Mouse (Mus musculus) hindbrain, embryonic 15.5 days (tissue): ENCODE data around the gene Nell2. TPM values are rescaled to one million over a fixed set of nuclear protein-coding genes. Genes with fewer than 3 reads are reported as not detected.

Source experiments
- ATAC-seq: fragments of 200-750 bp; cut with Nextera tagmentation; 2 replicates; pipeline ENCODE4 v1.8.0; 2017; ENCODE audit warnings: low read depth, moderate number of reproducible peaks, moderate TSS enrichment; ENCODE audit not compliant: low FRiP score
- H3K27ac ChIP-seq: fragments of 300-500 bp; sonication (generic); replicated peaks from 2 replicates; pipeline ENCODE4 v1.5.1; 2015; ENCODE audit warnings: mild to moderate bottlenecking, inconsistent platforms
- H3K27me3 ChIP-seq: fragments of 300-500 bp; sonication (generic); 2 replicates; pipeline ENCODE4 v1.6.1; 2015; ENCODE audit warnings: control low read depth, inconsistent platforms
- H3K36me3 ChIP-seq: fragments of 300-500 bp; sonication (generic); 2 replicates; pipeline ENCODE4 v1.6.1; 2015; ENCODE audit warnings: control low read depth, inconsistent platforms
- H3K4me1 ChIP-seq: fragments of 300-500 bp; sonication (generic); replicated peaks from 2 replicates; pipeline ENCODE4 v1.6.1; 2015; ENCODE audit warnings: control low read depth, inconsistent platforms
- H3K4me2 ChIP-seq: fragments of 300-500 bp; sonication (generic); 2 replicates; pipeline ENCODE4 v1.6.1; 2015; ENCODE audit warnings: moderate library complexity, mild to moderate bottlenecking, inconsistent platforms
- H3K4me3 ChIP-seq: fragments of 300-500 bp; sonication (generic); 2 replicates; pipeline ENCODE4 v1.5.1; 2015; ENCODE audit warnings: mild to moderate bottlenecking, inconsistent platforms
- H3K9ac ChIP-seq: fragments of 300-500 bp; sonication (generic); 2 replicates; pipeline ENCODE4 v1.6.1; 2015; ENCODE audit warnings: inconsistent platforms
- H3K9me3 ChIP-seq: fragments of 300-500 bp; sonication (generic); 2 replicates; pipeline ENCODE4 v1.6.1; 2016; ENCODE audit warnings: control low read depth, inconsistent platforms
- WGBS: fragments of 180-500 bp; shearing (Covaris S2); methylation state at CpG from one replicate; pipeline ENCODE4 v1.1.7; 2015; 5-methylcytosine and 5-hydroxymethylcytosine counted together
- polyA plus RNA-seq: library from polyadenylated mRNA; unstranded; fragments of >200 nt; fragmentation: Nextera tagmentation; extraction: Ambion mirVana; gene quantifications from 2 replicates; pipeline ENCODE4 v1.2.1, GENCODE M21; 2015

Gene Nell2
- polyA plus RNA-seq, 1 experiment from 2014 or later, result 176 TPM

DNA sequence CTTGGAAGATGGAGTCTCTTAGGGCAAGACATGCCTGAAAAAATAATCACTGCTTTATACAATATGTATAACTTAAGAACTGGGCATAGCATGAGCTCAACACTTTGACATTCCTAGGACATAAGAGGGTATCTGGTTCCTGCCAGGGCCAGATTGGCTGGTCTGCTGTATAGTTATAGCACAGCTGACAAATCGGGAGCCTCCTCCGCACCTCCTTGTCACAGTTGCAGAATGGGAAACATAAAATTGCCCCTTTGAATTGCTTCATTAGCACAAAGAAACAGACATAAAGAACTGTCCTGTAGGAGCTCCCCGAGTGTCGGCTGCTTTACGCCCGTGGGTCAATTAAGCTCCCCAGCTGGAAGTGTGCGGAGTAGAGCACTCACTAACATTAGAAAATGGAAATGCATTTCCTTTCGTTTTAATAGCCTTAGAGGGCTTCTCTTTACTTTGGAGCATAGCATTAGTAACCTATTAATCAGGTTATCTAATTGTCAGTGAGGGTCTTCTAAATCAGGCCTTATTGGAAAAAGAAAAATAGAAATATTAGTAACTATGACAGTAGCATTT is 473.2 kb downstream of the Nell2 start:
- H3K36me3 ChIP-seq, result no peaks in the 10 kb centered on the region
- WGBS, result 35% methylated on average over 8 of the region's 8 CpGs
- H3K4me2 ChIP-seq, result no peak overlapping the region
- no peaks in the 10 kb centered on the region for H3K4me1 ChIP-seq
- H3K9ac ChIP-seq, result no peak overlapping the region
- no peak overlapping the region for H3K4me3 ChIP-seq
- no peak for ATAC-seq
- H3K9me3 ChIP-seq, result no peaks in the 10 kb centered on the region
- H3K27ac ChIP-seq, result no peak overlapping the region
- no peaks in the 10 kb centered on the region for H3K27me3 ChIP-seq

GRCm38 (mm10) chr15:95049171-95049729 is 479.1 kb downstream of the Nell2 start:
- peaks cover 8% of the 10 kb centered on the region for H3K4me1 ChIP-seq
- H3K36me3 ChIP-seq, result no peaks in the 10 kb centered on the region
- no peak for ATAC-seq
- 56% methylated on average over 6 of the region's 6 CpGs for WGBS
- H3K9me3 ChIP-seq, result no peaks in the 10 kb centered on the region
- no peaks in the 10 kb centered on the region for H3K27me3 ChIP-seq
- no peak overlapping the region for H3K4me2 ChIP-seq
- H3K27ac ChIP-seq, result no peak overlapping the region
- H3K4me3 ChIP-seq, result no peak overlapping the region
- H3K9ac ChIP-seq, result no peak overlapping the region

GRCm38 (mm10) chr15:95047486-95047885 is 480.9 kb downstream of the Nell2 start:
- ATAC-seq, result no peak
- Histone ChIP-seq H3K4me2 (no peak overlapping the region), H3K4me1 (peaks cover 14% of the 10 kb centered on the region), H3K27me3 (no peaks in the 10 kb centered on the region), H3K4me3 (no peak overlapping the region), H3K9me3 (no peaks in the 10 kb centered on the region), H3K36me3 (no peaks in the 10 kb centered on the region), H3K27ac (no peak overlapping the region), H3K9ac (no peak overlapping the region)
- 88% methylated on average over 2 of the region's 2 CpGs for WGBS

DNA sequence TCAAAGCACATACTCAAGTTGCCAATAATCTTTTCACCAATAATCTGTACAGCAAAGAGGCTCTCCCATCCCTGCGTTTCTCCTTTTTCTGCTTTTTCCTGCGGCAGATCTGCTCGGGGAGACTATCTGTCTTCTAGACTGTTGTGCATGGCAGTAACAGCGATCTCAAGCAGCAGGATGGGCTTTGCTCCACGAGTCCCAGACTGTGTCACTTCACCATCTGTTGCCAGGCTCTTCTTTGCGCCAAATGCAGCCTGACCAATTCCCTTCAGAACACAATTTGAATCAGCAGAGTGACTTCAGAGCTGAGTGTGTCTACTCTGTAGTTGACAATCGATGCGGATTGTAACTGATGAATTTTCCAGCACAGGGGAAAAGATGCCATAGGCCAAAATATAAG is 484.3 kb downstream of the Nell2 start:
- H3K27ac ChIP-seq, result 0 out of 2 replicates have a peak overlapping the region, but pooled peaks have one; percentile 34
- ATAC-seq, result peak; percentile 23; the same call in 1 of the 2 replicates
- no peaks in the 10 kb centered on the region for H3K27me3 ChIP-seq
- H3K4me1 ChIP-seq, result peaks cover 9% of the 10 kb centered on the region
- H3K9ac ChIP-seq, result no peak overlapping the region
- H3K4me3 ChIP-seq, result no peak overlapping the region
- H3K36me3 ChIP-seq, result no peaks in the 10 kb centered on the region
- 55% methylated on average over 8 of the region's 8 CpGs for WGBS
- H3K4me2 ChIP-seq, result no peak overlapping the region
- no peaks in the 10 kb centered on the region for H3K9me3 ChIP-seq

DNA sequence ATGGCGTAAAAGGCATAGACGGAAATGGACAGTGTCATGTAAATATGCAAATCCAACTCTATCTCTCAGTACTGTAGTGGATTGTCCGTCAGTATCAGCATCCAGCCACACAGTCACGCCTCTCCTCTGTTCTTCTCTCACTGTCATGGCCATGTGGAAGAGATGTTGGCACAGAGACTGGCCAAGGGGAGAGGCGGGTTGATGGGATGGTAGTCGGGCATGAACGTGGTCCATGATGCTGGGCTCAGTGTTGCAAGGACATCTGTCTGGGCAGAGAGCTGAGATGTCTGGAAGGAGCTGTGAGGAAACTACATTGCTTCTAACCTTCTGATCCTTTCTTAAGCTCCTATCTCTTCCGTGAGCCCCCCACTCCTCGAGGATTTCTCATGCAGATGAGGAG is 485.9 kb downstream of the Nell2 start:
- Histone ChIP-seq H3K9ac (no peak overlapping the region), H3K4me2 (no peak overlapping the region), H3K27me3 (no peaks in the 10 kb centered on the region), H3K27ac (no peak overlapping the region), H3K4me1 (peaks cover 7% of the 10 kb centered on the region), H3K9me3 (no peaks in the 10 kb centered on the region), H3K36me3 (no peaks in the 10 kb centered on the region), H3K4me3 (no peak overlapping the region)
- ATAC-seq, result no peak
- 86% methylated on average over 9 of the region's 9 CpGs for WGBS

DNA sequence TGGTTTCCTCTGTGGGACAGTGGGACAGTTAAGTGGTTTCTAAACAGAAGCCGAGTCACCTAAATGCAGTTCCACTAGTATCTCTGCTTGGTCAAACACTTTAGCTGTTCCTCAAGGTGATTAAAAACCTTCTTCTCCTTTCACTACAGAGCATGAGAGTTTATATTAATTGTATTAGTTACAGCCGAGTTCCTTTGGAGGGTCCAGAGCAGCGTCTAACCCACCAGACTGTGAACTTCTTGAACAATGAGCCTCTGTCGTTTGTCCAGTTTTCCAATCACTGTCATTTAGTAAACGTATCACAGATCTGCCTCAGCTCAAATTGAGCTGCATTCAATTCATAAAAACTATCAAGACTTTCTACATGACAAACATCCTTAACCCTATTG is 498.9 kb downstream of the Nell2 start:
- Histone ChIP-seq H3K27me3 (no peaks in the 10 kb centered on the region), H3K4me3 (no peak overlapping the region), H3K4me2 (no peak overlapping the region), H3K4me1 (peaks cover 7% of the 10 kb centered on the region; the same call in 1 of the 2 replicates), H3K9me3 (no peaks in the 10 kb centered on the region), H3K27ac (no peak overlapping the region), H3K36me3 (no peaks in the 10 kb centered on the region), H3K9ac (no peak overlapping the region)
- WGBS, result 48% methylated on average over 5 of the region's 5 CpGs
- no peak for ATAC-seq

GRCm38 (mm10) chr15:95028862-95029486 is 499.4 kb downstream of the Nell2 start:
- Histone ChIP-seq H3K9ac (no peak overlapping the region), H3K4me3 (no peak overlapping the region), H3K4me1 (peaks cover 7% of the 10 kb centered on the region; the same call in 1 of the 2 replicates), H3K4me2 (no peak overlapping the region), H3K27me3 (no peaks in the 10 kb centered on the region), H3K36me3 (no peaks in the 10 kb centered on the region), H3K27ac (no peak overlapping the region), H3K9me3 (no peaks in the 10 kb centered on the region)
- 37% methylated on average over 13 of the region's 13 CpGs for WGBS
- ATAC-seq, result no peak

Other genes starting within 250 kb of the Nell2 start
- gene Dbx2, start 127.4 kb upstream of the Nell2 start, polyA plus RNA-seq, result 10.7 and 12.9 TPM in 2 replicates